Mouse (Mus musculus) hindbrain, postnatal 0 days (tissue): ENCODE measurements at regions not wholly inside any gene's neighbourhood (a gene's known extent, or its start where the extent isn't known, plus 50 kb on each side); places are given as distances from the start of the nearest gene placed in this dataset.

Source experiments
- ATAC-seq: fragments of 200-750 bp; cut with Nextera tagmentation; 2 replicates; pipeline ENCODE4 v1.8.0; 2017; ENCODE audit warnings: mild to moderate bottlenecking, moderate TSS enrichment, moderate library complexity
- DNase-seq: peaks from one replicate; pipeline ENCODE4 v3.0.0-alpha.2; 2015; ENCODE audit warnings: low spot score
- H3K27ac ChIP-seq: fragments of 300-500 bp; sonication (generic); 2 replicates; pipeline ENCODE4 v1.5.1; 2014; ENCODE audit warnings: mild to moderate bottlenecking
- H3K27me3 ChIP-seq: fragments of 300-500 bp; sonication (generic); 2 replicates; pipeline ENCODE4 v1.6.1; 2014; ENCODE audit warnings: low read length, mixed read lengths; ENCODE audit not compliant: insufficient read depth
- H3K36me3 ChIP-seq: fragments of 300-500 bp; sonication (generic); 2 replicates; pipeline ENCODE4 v1.6.1; 2014; ENCODE audit warnings: low read length, mixed read lengths; ENCODE audit not compliant: insufficient read depth
- H3K4me1 ChIP-seq: fragments of 300-500 bp; sonication (generic); 2 replicates; pipeline ENCODE4 v1.6.1; 2014; ENCODE audit warnings: antibody characterized with exemption, low read length, mixed read lengths; ENCODE audit not compliant: insufficient read depth
- H3K4me2 ChIP-seq: fragments of 300-500 bp; sonication (generic); 2 replicates; pipeline ENCODE4 v1.6.1; 2014; ENCODE audit warnings: low read depth, mild to moderate bottlenecking, low read length, moderate library complexity, mixed read lengths
- H3K4me3 ChIP-seq: fragments of 300-500 bp; sonication (generic); 2 replicates; pipeline ENCODE4 v1.5.1; 2014; ENCODE audit warnings: low read length
- H3K9ac ChIP-seq: fragments of 300-500 bp; sonication (generic); replicated peaks from 2 replicates; pipeline ENCODE4 v1.6.1; 2014; ENCODE audit warnings: mild to moderate bottlenecking, low read length, moderate library complexity, mixed read lengths
- H3K9me3 ChIP-seq: fragments of 300-500 bp; sonication (generic); 2 replicates; pipeline ENCODE4 v1.6.1; 2016; ENCODE audit warnings: low read length, mixed read lengths
- CTCF ChIP-seq: IDR thresholded peaks from 2 replicates; pipeline ENCODE4 v1.5.1; 2016; ENCODE audit warnings: antibody characterized with exemption, control low read depth, low read depth
- WGBS: fragments of 180-500 bp; shearing (Covaris S2); extraction: QIAGEN DNeasy Blood & Tissue Kit; methylation state at CpG from one replicate; pipeline ENCODE4 v1.1.7; 2014; 5-methylcytosine and 5-hydroxymethylcytosine counted together

DNA sequence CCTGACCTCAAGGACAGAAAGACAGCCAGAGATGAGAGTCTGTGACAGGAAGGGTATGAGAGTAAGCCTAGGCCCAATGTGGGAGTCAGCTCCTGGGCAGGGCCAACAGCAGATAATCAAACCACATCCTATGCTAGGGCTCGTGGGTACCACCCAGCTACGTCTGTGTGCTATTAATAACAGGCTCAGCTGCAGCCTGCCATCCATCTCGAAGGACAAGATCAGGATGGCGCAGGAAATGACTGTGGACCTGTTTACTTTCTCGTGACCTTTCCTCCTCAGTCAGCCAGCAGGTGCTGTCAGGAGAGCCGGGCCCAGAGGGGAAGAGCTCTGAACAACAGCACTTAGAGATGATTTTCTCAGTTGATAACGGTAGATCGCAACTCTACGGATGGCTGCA, 169.1 kb downstream of the Plk2 start:
- DNase-seq, result no peak

DNA sequence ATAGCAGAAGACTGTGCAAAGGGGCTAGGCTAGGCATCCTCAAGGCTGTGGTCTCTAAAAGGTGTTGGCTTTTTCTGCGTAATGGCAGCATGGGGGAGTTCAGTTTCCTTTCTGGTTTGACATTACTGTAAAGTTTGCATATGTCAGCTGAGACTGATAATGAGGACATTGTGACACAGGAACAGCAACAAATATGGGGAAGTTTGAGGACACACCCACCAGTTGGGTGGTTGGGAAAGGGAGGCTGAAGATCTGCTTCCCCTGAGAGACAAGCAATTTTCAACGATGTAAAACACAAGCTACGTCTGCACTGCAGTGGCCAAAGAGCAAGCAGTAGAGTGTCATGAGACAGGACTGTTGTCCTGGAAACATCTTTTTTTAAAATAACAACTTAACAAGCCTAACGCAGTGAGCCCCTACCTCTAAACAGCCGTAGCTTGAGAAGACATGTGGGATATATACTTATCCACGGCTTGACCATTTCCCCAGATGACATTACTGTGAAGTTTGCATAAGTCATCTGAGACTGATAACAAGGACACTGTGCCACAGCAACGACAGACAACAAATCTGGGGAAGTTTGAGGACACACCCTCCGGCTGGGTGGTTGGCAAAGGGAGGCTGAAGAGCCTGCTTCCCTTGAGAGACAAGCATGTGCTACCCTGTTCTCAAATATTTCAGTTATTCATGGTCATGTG, 173.8 kb downstream of the Plk2 start:
- ATAC-seq (no peak), DNase-seq (no peak)
- H3K9me3 ChIP-seq, result no peaks in the 10 kb centered on the region
- no peak overlapping the region for H3K9ac ChIP-seq
- H3K27ac ChIP-seq, result no peak overlapping the region
- H3K4me2 ChIP-seq, result no peak overlapping the region
- H3K36me3 ChIP-seq, result no peaks in the 10 kb centered on the region
- no peak overlapping the region for H3K4me3 ChIP-seq
- TF ChIP-seq CTCF, result no peak
- H3K27me3 ChIP-seq, result no peaks in the 10 kb centered on the region
- H3K4me1 ChIP-seq, result no peaks in the 10 kb centered on the region
- WGBS, result 85% methylated on average over 8 of the region's 8 CpGs

More for the DNA sequence above, 169.1 kb downstream of the Plk2 start:
- no peak for ATAC-seq
- Histone ChIP-seq H3K36me3 (no peaks in the 10 kb centered on the region), H3K4me2 (no peak overlapping the region), H3K4me3 (no peak overlapping the region), H3K9me3 (no peaks in the 10 kb centered on the region), H3K27me3 (no peaks in the 10 kb centered on the region; the same call in 1 of the 2 replicates), H3K9ac (no peak overlapping the region), H3K4me1 (no peaks in the 10 kb centered on the region), H3K27ac (no peak overlapping the region)
- WGBS, result 80% methylated on average over 9 of the region's 9 CpGs
- no peak for TF ChIP-seq CTCF

DNA sequence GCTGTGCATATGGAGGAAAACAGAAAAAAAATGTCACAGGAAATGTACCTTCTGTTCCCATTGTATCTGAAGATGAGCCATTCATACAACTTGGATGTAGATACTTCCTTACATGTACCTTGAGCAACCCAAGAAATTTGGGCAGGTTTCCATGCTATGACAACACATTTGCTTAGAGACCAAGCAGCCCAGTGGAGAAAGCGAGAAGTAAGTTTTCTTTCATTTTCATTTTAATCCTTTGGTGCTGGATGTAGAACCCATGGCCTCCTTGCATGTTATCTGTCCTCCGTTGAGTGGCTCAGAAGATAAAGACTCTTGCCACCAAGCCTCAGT, 174.3 kb downstream of the Plk2 start:
- Histone ChIP-seq H3K4me3 (no peak overlapping the region), H3K27me3 (no peaks in the 10 kb centered on the region), H3K27ac (no peak overlapping the region), H3K4me1 (no peaks in the 10 kb centered on the region), H3K36me3 (no peaks in the 10 kb centered on the region), H3K9ac (no peak overlapping the region), H3K9me3 (no peaks in the 10 kb centered on the region), H3K4me2 (no peak overlapping the region)
- DNase-seq (no peak), ATAC-seq (no peak)
- no peak for TF ChIP-seq CTCF
- WGBS, result 95% methylated on average over 2 of the region's 2 CpGs

DNA sequence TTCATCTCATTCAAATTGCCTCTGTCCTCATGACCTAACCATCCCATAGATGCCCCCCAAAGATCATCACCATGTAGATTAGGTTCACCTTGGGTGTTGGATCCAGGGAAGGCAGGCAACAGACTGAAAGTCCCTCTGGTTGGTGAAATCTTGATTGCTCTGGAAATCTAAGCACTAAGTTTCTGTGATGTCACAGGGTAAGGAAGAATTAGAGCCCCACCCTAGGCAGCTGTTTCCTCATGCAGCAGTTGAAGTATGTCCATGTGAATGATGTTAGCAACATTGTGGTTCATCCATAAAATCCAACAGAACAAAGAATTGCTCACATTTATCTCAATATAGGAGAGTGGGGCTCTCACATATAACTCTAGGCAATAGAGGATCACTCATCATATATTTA, 175.5 kb downstream of the Plk2 start:
- Histone ChIP-seq H3K36me3 (no peaks in the 10 kb centered on the region), H3K27ac (no peak overlapping the region), H3K4me3 (no peak overlapping the region), H3K27me3 (no peaks in the 10 kb centered on the region), H3K4me2 (no peak overlapping the region), H3K9ac (no peak overlapping the region), H3K9me3 (no peaks in the 10 kb centered on the region), H3K4me1 (peaks cover 7% of the 10 kb centered on the region; the same call in 1 of the 2 replicates)
- no peak for ATAC-seq
- DNase-seq, result no peak
- no peak for TF ChIP-seq CTCF

DNA sequence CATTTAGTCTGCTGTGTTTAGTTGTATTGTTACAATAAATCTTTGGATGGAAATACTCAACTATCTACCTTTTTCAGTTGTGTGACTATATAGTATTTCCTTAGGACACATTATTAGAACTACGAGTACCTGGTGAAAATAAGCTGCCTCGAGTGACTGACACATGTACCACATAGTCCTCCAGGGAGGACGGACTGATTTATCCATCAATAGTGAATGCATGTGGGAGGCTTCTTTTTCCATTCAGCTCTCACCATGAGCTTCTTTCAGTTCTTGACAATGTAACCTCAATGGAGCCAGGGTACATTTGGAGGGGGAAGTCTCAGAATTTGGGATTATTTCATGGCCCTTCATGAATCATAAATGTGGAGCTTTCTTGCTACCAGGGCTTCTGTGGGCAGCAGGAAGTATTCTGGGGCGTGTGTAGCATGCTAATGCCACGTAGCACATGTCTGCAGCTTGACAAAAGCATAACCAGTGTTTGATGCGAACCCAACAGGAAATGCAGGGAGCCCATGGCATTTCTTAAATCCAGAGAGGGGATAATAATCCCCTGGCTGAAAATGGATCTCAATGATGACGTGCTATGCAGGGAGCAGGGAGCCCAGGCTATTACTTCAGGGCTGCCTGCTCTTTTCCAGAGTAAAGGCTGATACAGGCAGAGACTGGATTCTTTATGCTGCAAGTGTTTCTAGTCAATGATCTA, 178.7 kb downstream of the Plk2 start:
- Histone ChIP-seq H3K27me3 (no peaks in the 10 kb centered on the region), H3K9me3 (no peaks in the 10 kb centered on the region), H3K4me2 (no peak overlapping the region), H3K9ac (no peak overlapping the region), H3K36me3 (no peaks in the 10 kb centered on the region), H3K4me3 (no peak overlapping the region), H3K4me1 (peaks cover 7% of the 10 kb centered on the region; the same call in 1 of the 2 replicates), H3K27ac (no peak overlapping the region)
- 44% methylated on average over 7 of the region's 7 CpGs for WGBS
- no peak for TF ChIP-seq CTCF
- ATAC-seq, result peak; percentile 74; the same call in 1 of the 2 replicates
- DNase-seq, result peak; percentile 55

DNA sequence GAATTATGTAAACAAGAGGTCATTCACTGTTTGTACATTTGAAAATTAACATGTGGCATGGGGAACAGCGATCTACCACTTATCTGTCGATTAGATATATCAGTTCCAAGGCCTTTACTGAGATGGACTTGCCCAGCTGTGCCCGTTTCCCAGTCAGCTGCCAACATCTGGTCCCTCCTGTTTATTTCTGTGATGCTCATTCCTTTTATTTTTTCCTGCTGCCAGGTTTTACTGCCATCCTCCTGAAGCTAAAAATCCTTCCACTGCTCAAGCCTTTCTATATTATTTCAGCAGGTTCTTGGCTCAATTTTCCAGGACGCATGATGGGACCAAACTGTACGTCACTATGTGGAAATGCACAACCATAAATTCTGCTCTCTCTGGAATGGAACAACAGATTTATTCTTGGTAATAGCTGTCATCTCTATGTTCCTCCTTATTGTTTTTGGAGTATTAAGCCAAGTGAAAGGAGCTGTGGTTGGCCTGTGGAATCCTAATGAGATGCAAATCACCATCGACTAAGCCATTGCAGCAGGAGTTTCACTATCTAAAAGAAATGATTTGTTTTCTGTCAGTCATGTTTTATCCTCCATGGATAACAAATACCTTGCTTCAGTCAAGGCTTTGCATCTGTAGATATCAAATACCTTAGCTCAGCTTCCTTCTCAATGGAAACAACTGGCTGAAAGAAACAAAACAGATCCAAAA, 180.1 kb downstream of the Plk2 start:
- TF ChIP-seq CTCF, result no peak
- Histone ChIP-seq H3K27me3 (no peaks in the 10 kb centered on the region), H3K36me3 (no peaks in the 10 kb centered on the region), H3K9me3 (no peaks in the 10 kb centered on the region), H3K9ac (no peak overlapping the region), H3K4me3 (no peak overlapping the region), H3K27ac (0 out of 2 replicates have a peak overlapping the region, but pooled peaks have one; percentile 20), H3K4me2 (no peak overlapping the region), H3K4me1 (peaks cover 7% of the 10 kb centered on the region; the same call in 1 of the 2 replicates)
- DNase-seq (peak; percentile 19), ATAC-seq (no peak)
- 56% methylated on average over 6 of the region's 6 CpGs for WGBS
